Mouse (Mus musculus): ENCODE measurements at regions not wholly inside any gene's neighbourhood (a gene's known extent, or its start where the extent isn't known, plus 50 kb on each side); places are given as distances from the start of the nearest gene placed in this dataset.

DNA sequence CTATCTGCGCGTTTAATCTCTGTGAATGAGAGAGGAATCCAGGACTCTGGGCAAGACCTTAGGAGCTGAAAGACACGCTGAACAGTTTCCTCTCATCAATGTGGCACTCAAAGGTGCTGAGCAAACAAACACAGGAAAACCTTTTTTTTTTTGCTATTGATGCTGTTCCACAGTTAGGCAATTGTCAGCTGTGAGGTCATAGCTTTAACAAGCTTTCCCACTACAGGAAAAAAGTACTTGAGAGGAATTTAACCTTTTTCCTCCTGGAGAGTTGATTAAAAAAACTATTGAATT lies 261.0 kb downstream of the Fzd1 start:
- WGBS = 21% methylated on average over 3 of the region's 3 CpGs
- Histone ChIP-seq H3K27ac (ENCODE audit: low read depth, low read length) (no peak overlapping the region), H3K9ac (ENCODE audit: low read length) (no peak overlapping the region), H3K4me2 (ENCODE audit: low read length) (peak overlapping the region; percentile 40), H3K4me1 (ENCODE audit: control insufficient read depth, insufficient read depth, low read length) (peaks cover 16% of the 10 kb centered on the region), H3K36me3 (ENCODE audit: control insufficient read depth, insufficient read depth, low read length) (no peaks in the 10 kb centered on the region), H3K9me3 (replicated peaks; ENCODE audit: control insufficient read depth, low read length) (no peaks in the 10 kb centered on the region), H3K27me3 (replicated peaks; ENCODE audit: control insufficient read depth, insufficient read depth, low read length) (no peaks in the 10 kb centered on the region), H3K4me3 (ENCODE audit: low read depth, low read length) (no peak overlapping the region)
- ATAC-seq (no peak), DNase-seq (ENCODE audit: low spot score) (peak; percentile 33)

DNA sequence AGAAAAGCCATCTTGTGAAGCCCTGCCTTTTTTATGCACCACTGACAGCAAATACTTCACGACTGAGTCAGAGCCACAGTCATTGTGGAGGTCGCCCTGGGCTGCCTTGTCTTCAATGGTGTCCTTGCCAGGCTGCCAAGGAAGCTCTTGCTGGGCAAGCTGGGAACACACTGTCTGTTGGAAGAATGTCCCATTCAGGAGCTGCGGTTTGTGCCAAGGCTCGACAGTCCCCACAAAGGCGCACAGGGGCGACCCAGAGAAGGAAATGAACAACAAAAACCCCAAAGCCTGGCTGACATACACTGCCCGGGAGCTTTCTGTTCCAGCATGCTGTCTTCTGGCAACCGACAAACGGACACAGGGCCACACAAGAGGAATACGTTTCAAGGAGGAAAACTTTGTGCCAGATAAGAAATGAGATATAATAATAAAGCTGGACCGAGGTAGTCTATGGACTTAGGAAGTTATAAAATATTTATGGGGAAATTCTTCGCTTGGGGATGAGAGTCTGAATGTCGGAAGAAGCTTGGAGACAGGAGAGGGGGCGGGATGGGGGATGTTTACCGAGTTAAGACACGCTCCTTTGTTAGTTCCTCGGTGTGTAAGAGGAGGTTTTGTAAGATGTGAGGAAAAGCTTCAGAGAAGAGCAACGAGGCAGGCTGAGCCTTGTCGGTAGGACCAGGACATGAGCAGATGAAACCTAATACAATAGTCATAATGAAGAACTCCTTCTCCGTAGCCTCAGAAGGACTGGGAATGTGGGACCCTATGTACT lies 261.5 kb downstream of the Fzd1 start:
- Histone ChIP-seq H3K9ac (ENCODE audit: low read length) (0 out of 2 replicates have a peak overlapping the region, but pooled peaks have one; percentile 22), H3K4me1 (ENCODE audit: control insufficient read depth, insufficient read depth, low read length) (peaks cover 16% of the 10 kb centered on the region), H3K36me3 (ENCODE audit: control insufficient read depth, insufficient read depth, low read length) (no peaks in the 10 kb centered on the region), H3K4me3 (ENCODE audit: low read depth, low read length) (no peak overlapping the region), H3K27me3 (replicated peaks; ENCODE audit: control insufficient read depth, insufficient read depth, low read length) (no peaks in the 10 kb centered on the region), H3K27ac (ENCODE audit: low read depth, low read length) (no peak overlapping the region), H3K9me3 (replicated peaks; ENCODE audit: control insufficient read depth, low read length) (no peaks in the 10 kb centered on the region), H3K4me2 (ENCODE audit: low read length) (peak overlapping the region; percentile 40)
- DNase-seq (ENCODE audit: low spot score) (peak; percentile 88), ATAC-seq (peak; percentile 86)
- WGBS = 8% methylated on average over 20 of the region's 20 CpGs

DNA sequence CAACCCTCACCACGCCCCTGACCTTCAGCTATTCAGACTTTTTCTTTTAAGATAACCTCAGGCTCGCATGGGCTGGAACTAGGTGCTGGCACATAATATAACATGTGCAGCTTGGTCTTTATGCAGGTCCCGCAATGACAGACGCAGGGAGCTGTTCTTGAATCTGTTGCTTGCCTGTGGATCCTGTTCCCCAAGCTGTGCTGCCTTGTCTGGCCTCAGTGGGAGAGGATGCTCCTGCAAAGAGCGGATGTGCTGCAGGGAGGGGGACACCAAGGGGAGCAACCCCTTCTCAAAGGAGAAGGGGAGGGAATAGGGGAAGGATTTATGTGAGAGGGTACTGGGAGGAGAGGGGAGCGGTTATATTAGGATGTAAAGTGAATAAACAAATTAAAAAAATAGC lies 262.4 kb downstream of the Fzd1 start:
- Histone ChIP-seq H3K4me3 (ENCODE audit: low read depth, low read length) (no peak overlapping the region), H3K27me3 (replicated peaks; ENCODE audit: control insufficient read depth, insufficient read depth, low read length) (no peaks in the 10 kb centered on the region), H3K4me2 (ENCODE audit: low read length) (no peak overlapping the region), H3K36me3 (ENCODE audit: control insufficient read depth, insufficient read depth, low read length) (no peaks in the 10 kb centered on the region), H3K9me3 (replicated peaks; ENCODE audit: control insufficient read depth, low read length) (no peaks in the 10 kb centered on the region), H3K27ac (ENCODE audit: low read depth, low read length) (no peak overlapping the region), H3K9ac (ENCODE audit: low read length) (no peak overlapping the region), H3K4me1 (ENCODE audit: control insufficient read depth, insufficient read depth, low read length) (peaks cover 16% of the 10 kb centered on the region)
- DNase-seq (ENCODE audit: low spot score) (peak; percentile 42), ATAC-seq (peak; percentile 55; the same call in 1 of the 2 replicates)
- 32% methylated on average over 6 of the region's 6 CpGs for WGBS

GRCm38 (mm10) chr5:4486391-4487132 lies 271.3 kb downstream of the Fzd1 start:
- Histone ChIP-seq H3K4me3 (ENCODE audit: low read depth, low read length) (no peak overlapping the region), H3K4me2 (ENCODE audit: low read length) (no peak overlapping the region), H3K4me1 (ENCODE audit: control insufficient read depth, insufficient read depth, low read length) (peaks cover 15% of the 10 kb centered on the region), H3K27me3 (replicated peaks; ENCODE audit: control insufficient read depth, insufficient read depth, low read length) (no peaks in the 10 kb centered on the region), H3K36me3 (ENCODE audit: control insufficient read depth, insufficient read depth, low read length) (no peaks in the 10 kb centered on the region), H3K27ac (ENCODE audit: low read depth, low read length) (peak overlapping the region; percentile 15; the same call in 1 of the 2 replicates), H3K9ac (ENCODE audit: low read length) (no peak overlapping the region), H3K9me3 (replicated peaks; ENCODE audit: control insufficient read depth, low read length) (no peaks in the 10 kb centered on the region)
- ATAC-seq = no peak
- DNase-seq (ENCODE audit: low spot score) = no peak
- WGBS = 87% methylated on average over 4 of the region's 4 CpGs

DNA sequence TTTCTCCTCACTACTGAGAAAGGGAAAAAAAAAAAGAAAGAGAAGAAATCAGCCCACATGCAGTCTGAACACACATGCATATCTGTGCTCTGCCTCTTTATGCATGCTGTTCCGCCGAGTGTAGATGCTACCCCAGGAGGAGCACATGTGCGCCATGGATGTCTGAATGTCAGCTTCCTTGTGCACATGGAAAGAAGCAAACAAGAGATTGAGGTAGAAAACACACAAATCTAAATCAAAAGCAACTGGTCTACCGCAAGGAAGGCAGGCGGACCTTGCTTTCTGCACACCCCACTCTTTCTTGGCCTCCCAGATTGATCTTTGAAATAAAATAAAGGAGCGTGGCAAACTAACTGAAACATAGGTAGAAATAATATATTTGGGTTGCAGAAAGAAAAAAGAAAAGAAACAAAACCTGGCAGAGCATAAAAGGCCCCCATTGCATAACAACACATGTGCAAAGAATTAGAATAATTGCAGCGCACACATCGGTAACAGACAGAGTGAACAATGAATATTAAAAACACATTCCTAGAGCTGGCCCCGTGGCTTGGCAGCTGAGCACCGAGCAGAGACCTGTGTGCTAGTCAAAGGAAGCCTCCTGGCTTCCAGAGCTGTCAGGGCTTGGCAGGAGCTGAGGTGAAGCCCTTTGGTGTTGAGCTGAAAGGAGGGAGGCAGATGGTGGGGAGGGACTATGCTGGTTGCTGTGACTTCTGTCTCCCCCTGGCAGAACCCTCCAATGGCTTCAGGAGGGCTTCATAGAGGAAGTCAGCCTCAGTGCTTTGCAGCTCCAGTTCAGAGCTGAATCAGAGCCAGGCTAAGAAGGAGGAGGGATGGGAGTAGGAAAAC lies 272.1 kb downstream of the Fzd1 start:
- Histone ChIP-seq H3K27ac (ENCODE audit: low read depth, low read length) (peak overlapping the region; percentile 15; the same call in 1 of the 2 replicates), H3K27me3 (replicated peaks; ENCODE audit: control insufficient read depth, insufficient read depth, low read length) (no peaks in the 10 kb centered on the region), H3K9ac (ENCODE audit: low read length) (no peak overlapping the region; the same call in 1 of the 2 replicates), H3K36me3 (ENCODE audit: control insufficient read depth, insufficient read depth, low read length) (no peaks in the 10 kb centered on the region), H3K4me3 (ENCODE audit: low read depth, low read length) (no peak overlapping the region), H3K4me1 (ENCODE audit: control insufficient read depth, insufficient read depth, low read length) (peaks cover 15% of the 10 kb centered on the region), H3K4me2 (ENCODE audit: low read length) (peak overlapping the region; percentile 4; the same call in 1 of the 2 replicates), H3K9me3 (replicated peaks; ENCODE audit: control insufficient read depth, low read length) (no peaks in the 10 kb centered on the region)
- WGBS = 30% methylated on average over 10 of the region's 10 CpGs
- DNase-seq (ENCODE audit: low spot score) (peak; percentile 90), ATAC-seq (peak; percentile 93)

DNA sequence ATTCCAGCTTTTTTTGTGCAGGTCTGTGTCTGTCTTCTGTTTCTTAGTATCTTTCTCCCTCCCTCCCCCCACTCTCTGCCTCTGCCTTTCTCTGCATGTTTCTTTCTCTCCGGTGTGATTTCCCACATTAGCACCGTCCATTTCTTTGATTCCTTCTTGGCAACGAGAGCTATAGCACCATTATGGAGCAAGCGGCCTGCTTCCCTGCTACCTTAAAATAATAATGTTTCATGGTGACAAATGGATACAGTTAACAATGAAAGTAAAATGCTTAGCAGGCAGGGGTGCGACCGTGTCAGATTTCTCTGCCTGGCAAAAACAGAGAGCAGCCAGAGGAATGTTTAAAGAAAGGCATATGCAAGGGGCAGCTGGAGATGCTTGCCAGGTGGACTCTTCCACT lies 273.1 kb downstream of the Fzd1 start:
- Histone ChIP-seq H3K9me3 (replicated peaks; ENCODE audit: control insufficient read depth, low read length) (no peaks in the 10 kb centered on the region), H3K36me3 (ENCODE audit: control insufficient read depth, insufficient read depth, low read length) (no peaks in the 10 kb centered on the region), H3K4me1 (ENCODE audit: control insufficient read depth, insufficient read depth, low read length) (peaks cover 15% of the 10 kb centered on the region), H3K9ac (ENCODE audit: low read length) (no peak overlapping the region), H3K27me3 (replicated peaks; ENCODE audit: control insufficient read depth, insufficient read depth, low read length) (no peaks in the 10 kb centered on the region), H3K4me2 (ENCODE audit: low read length) (no peak overlapping the region), H3K4me3 (ENCODE audit: low read depth, low read length) (no peak overlapping the region), H3K27ac (ENCODE audit: low read depth, low read length) (peak overlapping the region; percentile 68)
- ATAC-seq = peak; percentile 27; the same call in 1 of the 2 replicates
- WGBS = 6% methylated on average over 6 of the region's 6 CpGs
- peak; percentile 67 for DNase-seq (ENCODE audit: low spot score)

GRCm38 (mm10) chr5:4484151-4484550 lies 273.7 kb downstream of the Fzd1 start:
- no peak overlapping the region for H3K4me2 ChIP-seq (ENCODE audit: low read length)
- H3K4me1 ChIP-seq (ENCODE audit: control insufficient read depth, insufficient read depth, low read length) = peaks cover 15% of the 10 kb centered on the region
- peak overlapping the region; percentile 68 for H3K27ac ChIP-seq (ENCODE audit: low read depth, low read length)
- WGBS = 81% methylated on average over 1 of the region's 1 CpGs
- ATAC-seq = no peak
- no peak overlapping the region for H3K9ac ChIP-seq (ENCODE audit: low read length)
- H3K27me3 ChIP-seq (replicated peaks; ENCODE audit: control insufficient read depth, insufficient read depth, low read length) = no peaks in the 10 kb centered on the region
- DNase-seq (ENCODE audit: low spot score) = peak; percentile 8
- H3K9me3 ChIP-seq (replicated peaks; ENCODE audit: control insufficient read depth, low read length) = no peaks in the 10 kb centered on the region
- H3K4me3 ChIP-seq (ENCODE audit: low read depth, low read length) = no peak overlapping the region
- no peaks in the 10 kb centered on the region for H3K36me3 ChIP-seq (ENCODE audit: control insufficient read depth, insufficient read depth, low read length)

- DNase-seq (ENCODE audit: low spot score) (no peak), ATAC-seq (no peak)
- Histone ChIP-seq H3K27me3 (replicated peaks; ENCODE audit: control insufficient read depth, insufficient read depth, low read length) (no peaks in the 10 kb centered on the region), H3K27ac (ENCODE audit: low read depth, low read length) (no peak overlapping the region), H3K9ac (ENCODE audit: low read length) (no peak overlapping the region), H3K4me1 (ENCODE audit: control insufficient read depth, insufficient read depth, low read length) (peaks cover 3% of the 10 kb centered on the region; the same call in 1 of the 2 replicates), H3K36me3 (ENCODE audit: control insufficient read depth, insufficient read depth, low read length) (no peaks in the 10 kb centered on the region), H3K9me3 (replicated peaks; ENCODE audit: control insufficient read depth, low read length) (no peaks in the 10 kb centered on the region), H3K4me3 (ENCODE audit: low read depth, low read length) (no peak overlapping the region), H3K4me2 (ENCODE audit: low read length) (no peak overlapping the region)
- WGBS = 84% methylated on average over 2 of the region's 2 CpGs
Observed at GRCm38 (mm10) chr5:4474255-4474654, 282.1 kb downstream of the Mterf1b start.
